Mouse (Mus musculus) E14TG2a.4 (cell line): Measurements from ENCODE around the gene Prr18.

ENCODE experiments used
- CTCF ChIP-seq: conservative IDR thresholded peaks from 2 replicates; pipeline ENCODE4 v1.5.1; 2014; ENCODE audit warnings: low read length
- NANOG ChIP-seq: IDR thresholded peaks from 2 replicates; pipeline ENCODE4 v1.6.1; 2014; ENCODE audit warnings: borderline replicate concordance, low read length, mixed read lengths
- POU5F1 ChIP-seq: IDR thresholded peaks from 2 replicates; pipeline ENCODE4 v1.6.1; 2014; ENCODE audit warnings: low read length, borderline replicate concordance

- TF ChIP-seq CTCF: no peak
- no peak for TF ChIP-seq POU5F1
- no peak for TF ChIP-seq NANOG
These were observed 26.2 kb upstream of the Prr18 start, which contains the start of gene Sft2d1 for GRCm38 (mm10) chr17:8310838-8311614.
